ENCODE assay signal across 8 mouse cellular contexts in genomic region chr2:69587896-69588295, GRCm38 (mm10). TPM values are rescaled to one million over a fixed set of nuclear protein-coding genes. Genes with fewer than 3 reads are reported as not detected.
DNase-seq lines count a peak whose midpoint lies in the region; ATAC-seq and TF ChIP-seq lines count a peak whose summit lies in the region.

No protein-coding gene starts in this region.

- 1% methylated on average over 23 of the region's 23 CpGs for WGBS in heart, embryonic 13.5 days
- 3% methylated on average over 23 of the region's 23 CpGs for WGBS in forebrain, postnatal 0 days
- WGBS in neural tube, embryonic 12.5 days, result under 1% methylated on average over 23 of the region's 23 CpGs

- H3K4me1 ChIP-seq in heart, embryonic 13.5 days, result peaks cover 36% of the 10 kb centered on the region
- H3K4me1 ChIP-seq in forebrain, postnatal 0 days (ENCODE audit: insufficient read depth), result peaks cover 13% of the 10 kb centered on the region; the same call in 1 of the 2 replicates
- H3K4me1 ChIP-seq in neural tube, embryonic 12.5 days, result peaks cover 29% of the 10 kb centered on the region

- ATAC-seq in heart, embryonic 13.5 days (ENCODE audit: extremely low read depth, insufficient number of reproducible peaks, low FRiP score, low TSS enrichment), result no peak
- ATAC-seq in forebrain, postnatal 0 days, result no peak
- ATAC-seq in neural tube, embryonic 12.5 days (ENCODE audit: low FRiP score, low read depth), result no peak
- no peak for ATAC-seq in CD4-positive, CD25-positive, alpha-beta regulatory T cell, adult 4 months
- ATAC-seq in cerebellum, adult (ENCODE audit: insufficient number of reproducible peaks, low FRiP score, low TSS enrichment), result no peak

- H3K27ac ChIP-seq in heart, embryonic 13.5 days (replicated peaks), result no peak overlapping the region
- no peak overlapping the region for H3K27ac ChIP-seq in forebrain, postnatal 0 days (ENCODE audit: low read depth, low read length)
- no peak overlapping the region for H3K27ac ChIP-seq in neural tube, embryonic 12.5 days

- H3K9ac ChIP-seq in heart, embryonic 13.5 days, result peak overlapping the region; percentile 67; the same call in 1 of the 2 replicates
- no peak overlapping the region for H3K9ac ChIP-seq in forebrain, postnatal 0 days
- H3K9ac ChIP-seq in neural tube, embryonic 12.5 days, result peak overlapping the region; percentile 29; the same call in 1 of the 2 replicates

- H3K4me3 ChIP-seq in heart, embryonic 13.5 days, result peak overlapping the region; percentile 73
- H3K4me3 ChIP-seq in forebrain, postnatal 0 days (ENCODE audit: low read depth, low read length), result peak overlapping the region; percentile 33
- peak overlapping the region; percentile 25; the same call in 1 of the 2 replicates for H3K4me3 ChIP-seq in neural tube, embryonic 12.5 days

- peak overlapping the region; percentile 99 for H3K4me2 ChIP-seq in heart, embryonic 13.5 days
- H3K4me2 ChIP-seq in forebrain, postnatal 0 days (ENCODE audit: low read depth), result peak overlapping the region; percentile 58
- H3K4me2 ChIP-seq in neural tube, embryonic 12.5 days (replicated peaks), result peak overlapping the region; percentile 99

- H3K9me3 ChIP-seq in heart, embryonic 13.5 days, result no peaks in the 10 kb centered on the region
- H3K9me3 ChIP-seq in forebrain, postnatal 0 days (ENCODE audit: low read length), result no peaks in the 10 kb centered on the region
- H3K9me3 ChIP-seq in neural tube, embryonic 12.5 days, result no peaks in the 10 kb centered on the region

- DNase-seq in heart, adult 8-10 months (ENCODE audit: low spot score), result no peak
- peak; percentile 32 for DNase-seq in forebrain, postnatal 0 days
- DNase-seq in kidney, postnatal 4 days, result peak; percentile 51 to 72
- DNase-seq in adrenal gland, postnatal 4 days (ENCODE audit: low spot score in 2 of 2), result no peak

- TF ChIP-seq CTCF in forebrain, postnatal 0 days (IDR thresholded peaks at IDR 0.05; ENCODE audit: low read depth), result no peak

- H3K36me3 ChIP-seq in heart, embryonic 13.5 days, result no peaks in the 10 kb centered on the region
- H3K36me3 ChIP-seq in forebrain, postnatal 0 days (ENCODE audit: insufficient read depth), result no peaks in the 10 kb centered on the region
- H3K36me3 ChIP-seq in neural tube, embryonic 12.5 days, result no peaks in the 10 kb centered on the region

- peaks cover 66% of the 10 kb centered on the region for H3K27me3 ChIP-seq in heart, embryonic 13.5 days (replicated peaks)
- peaks cover 11% of the 10 kb centered on the region; the same call in 1 of the 2 replicates for H3K27me3 ChIP-seq in forebrain, postnatal 0 days (ENCODE audit: insufficient read depth, low read length)
- H3K27me3 ChIP-seq in neural tube, embryonic 12.5 days (replicated peaks), result peaks cover 33% of the 10 kb centered on the region

RNA-seq across cellular contexts. Expression of gene Lrp2, which starts 2.0 kb away (rescaled TPM):
- 0.45 and 0.57 TPM in 2 replicates for polyA plus RNA-seq in heart, embryonic 13.5 days (2015; fragmentation: Nextera tagmentation; extraction: Ambion mirVana)
- total RNA-seq in heart, adult 8-10 months (2022), result 1 to 10 TPM in 3 of 4 experiments, under 1 TPM in 1; 0.57 to 1.6 (median 1.1) TPM
- 0.62 and 1.3 TPM in 2 replicates for total RNA-seq in forebrain, postnatal 0 days (2014; rRNA removed)
- 0.04 and 0.15 TPM in 2 replicates for polyA plus RNA-seq in forebrain, postnatal 0 days (2015; fragmentation: Nextera tagmentation; extraction: Ambion mirVana)
- polyA plus RNA-seq in neural tube, embryonic 12.5 days (2016; fragmentation: Nextera tagmentation; extraction: Ambion mirVana), result 1.4 TPM in 2 replicates
- under 1 TPM in 1 of 2 experiments, not detected in 1; 0.01 TPM for polyA plus RNA-seq in CD4-positive, CD25-positive, alpha-beta regulatory T cell, adult 4 months (2017; shearing (Covaris generic))
- total RNA-seq in adrenal gland, postnatal 4 days (2021), result 10 to 100 TPM in 1 of 2 experiments, 1 to 10 TPM in 1; 2.0 to 40.1 TPM

RNA-seq across cellular contexts. Expression of gene Bbs5, which starts 59.1 kb away (rescaled TPM):
- polyA plus RNA-seq in heart, embryonic 13.5 days (2015; fragmentation: Nextera tagmentation; extraction: Ambion mirVana), result 9.6 and 13.3 TPM in 2 replicates
- total RNA-seq in heart, adult 8-10 months (2022), result 1 to 10 TPM; 3.6 to 4.7 (median 4.3) TPM
- 22.7 and 34.4 TPM in 2 replicates for total RNA-seq in forebrain, postnatal 0 days (2014; rRNA removed)
- 17.9 and 23.4 TPM in 2 replicates for polyA plus RNA-seq in forebrain, postnatal 0 days (2015; fragmentation: Nextera tagmentation; extraction: Ambion mirVana)
- 20.7 and 24.0 TPM in 2 replicates for polyA plus RNA-seq in neural tube, embryonic 12.5 days (2016; fragmentation: Nextera tagmentation; extraction: Ambion mirVana)
- 1 to 10 TPM in 1 of 2 experiments, under 1 TPM in 1; 0.91 to 2.3 TPM for polyA plus RNA-seq in CD4-positive, CD25-positive, alpha-beta regulatory T cell, adult 4 months (2017; shearing (Covaris generic))
- total RNA-seq in adrenal gland, postnatal 4 days (2021), result 10 to 100 TPM; 11.1 to 11.7 TPM

Comparison
In these comparisons a context has a peak if more than half of its experiments do, and no peak if none do; other contexts are left out.
1. DNase-seq: peak in forebrain, postnatal 0 days (single experiment) and kidney, postnatal 4 days (2 of 2); none in heart, adult 8-10 months (single experiment) and adrenal gland, postnatal 4 days (0 of 2).
2. Peak in every context shown above with its lines, with median percentiles within 50 percentile points of each other: H3K4me2 ChIP-seq and H3K4me3 ChIP-seq.